Mouse (Mus musculus): ENCODE data around the gene Gbx1.

GRCm38 (mm10) chr5:24537618-24538017 lies 10.6 kb upstream of the Gbx1 start:
- TF ChIP-seq CTCF (IDR thresholded peaks at IDR 0.05; ENCODE audit: insufficient read depth, low read depth, low read length): no peak
- TF ChIP-seq POLR2A (IDR thresholded peaks at IDR 0.05; ENCODE audit: insufficient read depth, low read depth, low read length): no peak

Data from olfactory bulb, adult 2 months (tissue).